Mouse (Mus musculus) bone marrow, adult 2 months (tissue): Measurements from ENCODE around the gene Olfr1445.

ENCODE experiments used
- CTCF ChIP-seq: fragments of 200-500 bp; IDR thresholded peaks from 2 replicates; pipeline ENCODE4 v1.5.1; 2011; ENCODE audit warnings: low read length, control low read depth; ENCODE audit not compliant: control insufficient read depth, insufficient read depth
- POLR2A ChIP-seq: fragments of 200-500 bp; IDR thresholded peaks from 2 replicates; pipeline ENCODE4 v1.6.1; 2011; ENCODE audit warnings: low read depth, mild to moderate bottlenecking, control low read depth, low read length, borderline replicate concordance; ENCODE audit not compliant: control insufficient read depth

GRCm38 (mm10) chr19:12846382-12846781, 37.3 kb upstream of the Olfr1445 start, which contains the start of gene Gm5244:
- TF ChIP-seq CTCF (no peak), POLR2A (no peak)
